Comparison of ENCODE assay signal across 11 mouse cellular contexts in genomic region chr10:111515071-111516010, GRCm38 (mm10). TPM values are rescaled to one million over a fixed set of nuclear protein-coding genes. Genes with fewer than 3 reads are reported as not detected.
DNase-seq lines count a peak whose midpoint lies in the region; ATAC-seq and TF ChIP-seq lines count a peak whose summit lies in the region.
"Had no signal": no experiment of that assay in that cellular context is flagged by ENCODE, and none has a peak within 500 bp of the region (broad histone marks: within the 10 kb centered on the region; RNA-seq: fewer than 3 reads in every experiment).

No protein-coding gene starts in this region.

- H3K36me3 ChIP-seq in lung, postnatal 0 days (ENCODE audit: insufficient read depth, low read length): no peaks in the 10 kb centered on the region
- H3K36me3 ChIP-seq in limb, embryonic 15.5 days: no peaks in the 10 kb centered on the region
- H3K36me3 ChIP-seq in stomach, embryonic 15.5 days: no peaks in the 10 kb centered on the region
- H3K36me3 ChIP-seq: neural tube, embryonic 12.5 days had no signal

- no peak for TF ChIP-seq CTCF in gastrocnemius, adult 2 months (IDR thresholded peaks at IDR 0.05)
- TF ChIP-seq CTCF in lung, postnatal 0 days (IDR thresholded peaks at IDR 0.05): no peak

- no peak overlapping the region for H3K9ac ChIP-seq in lung, postnatal 0 days (replicated peaks; ENCODE audit: low read depth)
- H3K9ac ChIP-seq in limb, embryonic 15.5 days: no peak overlapping the region
- H3K9ac ChIP-seq in stomach, embryonic 15.5 days: no peak overlapping the region
- H3K9ac ChIP-seq: neural tube, embryonic 12.5 days had no signal

- peaks cover 26% of the 10 kb centered on the region for H3K4me1 ChIP-seq in lung, postnatal 0 days (ENCODE audit: insufficient read depth, low read depth, low read length)
- peaks cover 29% of the 10 kb centered on the region for H3K4me1 ChIP-seq in limb, embryonic 15.5 days
- peaks cover 21% of the 10 kb centered on the region for H3K4me1 ChIP-seq in stomach, embryonic 15.5 days

- WGBS in lung, postnatal 0 days: 56% methylated on average over 17 of the region's 17 CpGs
- WGBS in limb, embryonic 15.5 days: 73% methylated on average over 17 of the region's 17 CpGs
- WGBS in stomach, embryonic 15.5 days: 69% methylated on average over 17 of the region's 17 CpGs

- H3K4me2 ChIP-seq in lung, postnatal 0 days (replicated peaks; ENCODE audit: low read depth, low read length): peak overlapping the region; percentile 30; the same call in 1 of the 2 replicates
- H3K4me2 ChIP-seq in limb, embryonic 15.5 days: no peak overlapping the region
- H3K4me2 ChIP-seq in stomach, embryonic 15.5 days: peak overlapping the region; percentile 35; the same call in 1 of the 2 replicates
- H3K4me2 ChIP-seq: neural tube, embryonic 12.5 days had no signal

- peak overlapping the region; percentile 63 for H3K27ac ChIP-seq in gastrocnemius, adult 2 months
- peak overlapping the region; percentile 9; the same call in 1 of the 2 replicates for H3K27ac ChIP-seq in lung, postnatal 0 days (ENCODE audit: low read length)
- H3K27ac ChIP-seq in limb, embryonic 15.5 days: peak overlapping the region; percentile 73; the same call in 1 of the 2 replicates
- H3K27ac ChIP-seq in stomach, embryonic 15.5 days: peak overlapping the region; percentile 46
- H3K27ac ChIP-seq: neural tube, embryonic 12.5 days had no signal

- ATAC-seq in lung, postnatal 0 days: no peak
- ATAC-seq in limb, embryonic 15.5 days (ENCODE audit: insufficient number of reproducible peaks, low FRiP score, low TSS enrichment, low read depth): no peak
- peak; percentile 44 for ATAC-seq in stomach, embryonic 15.5 days (ENCODE audit: insufficient read depth, low FRiP score, low read depth)

- peak overlapping the region; percentile 62 for H3K4me3 ChIP-seq in gastrocnemius, adult 2 months
- H3K4me3 ChIP-seq in lung, postnatal 0 days (ENCODE audit: low read depth, low read length): no peak overlapping the region
- no peak overlapping the region for H3K4me3 ChIP-seq in limb, embryonic 15.5 days
- H3K4me3 ChIP-seq in stomach, embryonic 15.5 days (replicated peaks): no peak overlapping the region
- H3K4me3 ChIP-seq: neural tube, embryonic 12.5 days had no signal

- no peak for TF ChIP-seq EP300 in lung, postnatal 0 days (IDR thresholded peaks at IDR 0.05)

- no peaks in the 10 kb centered on the region for H3K9me3 ChIP-seq in lung, postnatal 0 days (ENCODE audit: low read length)
- no peaks in the 10 kb centered on the region for H3K9me3 ChIP-seq in limb, embryonic 15.5 days
- no peaks in the 10 kb centered on the region for H3K9me3 ChIP-seq in stomach, embryonic 15.5 days
- H3K9me3 ChIP-seq: neural tube, embryonic 12.5 days had no signal

- intact Hi-C loops in gastrocnemius, adult 2 months (cut with DNase I): no loop called here

- peak; percentile 21 for DNase-seq in gastrocnemius, adult 2 months
- no peak for DNase-seq in gastrocnemius, adult 18-20 months (ENCODE audit: low spot score)
- peak; percentile 56 for DNase-seq in lung, postnatal 0 days (ENCODE audit: low spot score)
- no peak for DNase-seq in lung, postnatal 14 days
- no peak for DNase-seq in layer of hippocampus, adult 9-10 months (ENCODE audit: low spot score)
- DNase-seq in cerebellum, adult 9-11 months: no peak
- DNase-seq: cerebellum, postnatal 14 days; right cerebral cortex, postnatal 14 days had no signal

- no peaks in the 10 kb centered on the region for H3K27me3 ChIP-seq in lung, postnatal 0 days (replicated peaks; ENCODE audit: insufficient read depth, low read length)
- no peaks in the 10 kb centered on the region for H3K27me3 ChIP-seq in limb, embryonic 15.5 days
- no peaks in the 10 kb centered on the region for H3K27me3 ChIP-seq in stomach, embryonic 15.5 days (replicated peaks)
- H3K27me3 ChIP-seq: neural tube, embryonic 12.5 days had no signal

RNA-seq across cellular contexts. Expression of gene Phlda1, which starts 9.3 kb away (rescaled TPM):
- 1 to 10 TPM; 4.2 to 4.9 TPM for total RNA-seq in gastrocnemius, adult 2 months (2021)
- 1 to 10 TPM; 2.7 to 4.7 TPM for total RNA-seq in gastrocnemius, adult 18-20 months (2021)
- polyA plus RNA-seq in lung, postnatal 0 days (2015; fragmentation: Nextera tagmentation; extraction: Ambion mirVana): 97.0 and 100.0 TPM in 2 replicates
- 32.1 and 33.4 TPM in 2 replicates for polyA plus RNA-seq in limb, embryonic 15.5 days (2015; fragmentation: Nextera tagmentation; extraction: Ambion mirVana)
- 44.7 and 58.3 TPM in 2 replicates for polyA plus RNA-seq in stomach, embryonic 15.5 days (2015; fragmentation: Nextera tagmentation; extraction: Ambion mirVana)

RNA-seq across cellular contexts. Expression of gene Nap1l1, which starts 42.3 kb away (rescaled TPM):
- total RNA-seq in gastrocnemius, adult 2 months (2021): 10 to 100 TPM; 62.8 to 64.2 TPM
- 10 to 100 TPM; 63.4 to 69.3 TPM for total RNA-seq in gastrocnemius, adult 18-20 months (2021)
- polyA plus RNA-seq in lung, postnatal 0 days (2015; fragmentation: Nextera tagmentation; extraction: Ambion mirVana): 127 and 133 TPM in 2 replicates
- 186 and 213 TPM in 2 replicates for polyA plus RNA-seq in limb, embryonic 15.5 days (2015; fragmentation: Nextera tagmentation; extraction: Ambion mirVana)
- 188 and 214 TPM in 2 replicates for polyA plus RNA-seq in stomach, embryonic 15.5 days (2015; fragmentation: Nextera tagmentation; extraction: Ambion mirVana)

Comparison
In these comparisons a context has a peak if more than half of its experiments do, and no peak if none do; other contexts are left out.
1. DNase-seq: peak in gastrocnemius, adult 2 months (single experiment) and lung, postnatal 0 days (single experiment); none in gastrocnemius, adult 18-20 months (single experiment), lung, postnatal 14 days (single experiment), layer of hippocampus, adult 9-10 months (single experiment) and cerebellum, adult 9-11 months (single experiment).
2. H3K27ac ChIP-seq: peak in every context shown above with its lines; median percentile 73 in limb, embryonic 15.5 days; 63 in gastrocnemius, adult 2 months; 46 in stomach, embryonic 15.5 days; 9 in lung, postnatal 0 days.